Mouse (Mus musculus): ENCODE measurements at regions not wholly inside any gene's neighbourhood (a gene's known extent, or its start where the extent isn't known, plus 50 kb on each side); places are given as distances from the start of the nearest gene placed in this dataset.

- no peak for DNase-seq (ENCODE audit: low spot score in 2 of 2)
Observed at GRCm38 (mm10) chr4:106225184-106225862, 90.7 kb upstream of the Usp24 start.

- no peak for DNase-seq (ENCODE audit: low spot score in 2 of 2)
Observed at GRCm38 (mm10) chr4:106227428-106227827, 88.6 kb upstream of the Usp24 start.

GRCm38 (mm10) chr4:106228534-106228933, 87.5 kb upstream of the Usp24 start:
- DNase-seq (ENCODE audit: low spot score in 2 of 2): peak; percentile 44 to 62

GRCm38 (mm10) chr4:106229526-106229925, 86.5 kb upstream of the Usp24 start:
- no peak for DNase-seq (ENCODE audit: low spot score in 2 of 2)

GRCm38 (mm10) chr4:106232499-106232970, 83.5 kb upstream of the Usp24 start:
- DNase-seq (ENCODE audit: low spot score in 2 of 2): peak; percentile 50 to 55

GRCm38 (mm10) chr4:106244384-106244819, 71.6 kb upstream of the Usp24 start:
- no peak for DNase-seq (ENCODE audit: low spot score in 2 of 2)

- no peak for DNase-seq (ENCODE audit: low spot score in 2 of 2)
Observed at GRCm38 (mm10) chr4:106244826-106245510, 71.0 kb upstream of the Usp24 start.

GRCm38 (mm10) chr4:106246695-106247094, 69.3 kb upstream of the Usp24 start:
- no peak for DNase-seq (ENCODE audit: low spot score in 2 of 2)

- DNase-seq (ENCODE audit: low spot score in 2 of 2): no peak
Observed at GRCm38 (mm10) chr4:106247398-106247797, 68.6 kb upstream of the Usp24 start.

- DNase-seq (ENCODE audit: low spot score in 2 of 2): no peak
Observed at GRCm38 (mm10) chr4:106248272-106248671, 67.7 kb upstream of the Usp24 start.

GRCm38 (mm10) chr4:106249028-106249782, 66.8 kb upstream of the Usp24 start:
- no peak for DNase-seq (ENCODE audit: low spot score in 2 of 2)

GRCm38 (mm10) chr4:106250048-106250447, 66.0 kb upstream of the Usp24 start:
- DNase-seq (ENCODE audit: low spot score in 2 of 2): no peak

GRCm38 (mm10) chr4:106251430-106251829, 64.6 kb upstream of the Usp24 start:
- no peak for DNase-seq (ENCODE audit: low spot score in 2 of 2)

- no peak for DNase-seq (ENCODE audit: low spot score in 2 of 2)
Observed at GRCm38 (mm10) chr4:106252946-106253345, 63.1 kb upstream of the Usp24 start.

- no peak for DNase-seq (ENCODE audit: low spot score in 2 of 2)
Observed at GRCm38 (mm10) chr4:106254761-106255475, 61.1 kb upstream of the Usp24 start.

- peak; percentile 22 to 54 for DNase-seq (ENCODE audit: low spot score in 2 of 2)
Observed at GRCm38 (mm10) chr4:106255959-106256609, 59.9 kb upstream of the Usp24 start.

- DNase-seq (ENCODE audit: low spot score in 2 of 2): no peak
Observed at GRCm38 (mm10) chr4:106261404-106261803, 54.6 kb upstream of the Usp24 start.

- peak; percentile 21 to 38 for DNase-seq (ENCODE audit: low spot score in 2 of 2)
Observed at GRCm38 (mm10) chr4:106261901-106262560, 54.0 kb upstream of the Usp24 start.

GRCm38 (mm10) chr4:106262751-106263725, 53.0 kb upstream of the Usp24 start:
- DNase-seq (ENCODE audit: low spot score in 2 of 2): no peak
